Mouse (Mus musculus): ENCODE measurements at regions not wholly inside any gene's neighbourhood (a gene's known extent, or its start where the extent isn't known, plus 50 kb on each side); places are given as distances from the start of the nearest gene placed in this dataset.

DNA sequence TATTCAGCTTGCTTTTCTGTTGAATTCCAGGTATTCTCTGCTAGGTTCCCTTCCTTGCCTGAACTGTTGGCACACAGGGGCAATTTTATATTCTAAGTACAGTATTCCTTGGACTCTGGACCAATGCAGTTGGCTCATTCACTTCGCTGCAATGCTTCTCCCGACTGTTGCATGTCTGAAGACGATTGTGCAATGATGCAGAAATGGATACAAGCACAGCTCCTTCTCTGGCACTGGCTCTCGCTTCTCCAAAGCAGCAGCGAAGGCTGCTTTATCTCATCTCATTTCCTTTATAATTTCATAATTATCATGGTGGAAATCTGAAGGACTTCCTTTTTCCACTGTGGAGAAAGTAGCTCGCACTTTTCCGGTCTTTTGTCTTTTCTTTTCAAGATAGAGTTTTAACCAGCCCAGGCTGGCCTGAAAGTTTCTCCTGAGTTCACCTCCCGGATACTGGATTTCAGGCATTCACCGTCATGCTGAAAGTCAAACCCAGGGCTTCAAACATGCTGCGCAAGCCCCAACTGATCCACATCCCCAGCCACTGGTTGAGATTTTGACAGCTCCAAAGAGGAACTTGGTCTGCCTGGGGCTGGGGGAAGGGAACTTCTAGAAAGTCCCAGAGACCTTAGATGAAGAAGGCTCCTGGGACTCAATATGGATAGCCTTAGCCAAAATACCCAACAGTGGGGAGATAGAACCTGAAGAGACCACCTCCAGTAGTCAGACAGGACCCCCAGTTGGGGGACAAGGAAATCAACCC is 55.6 kb upstream of the Akirin2 start:
- DNase-seq (ENCODE audit: low spot score in 2 of 2) = no peak

GRCm38 (mm10) chr4:34498325-34498724 is 52.4 kb upstream of the Akirin2 start:
- DNase-seq (ENCODE audit: low spot score in 2 of 2) = no peak

DNA sequence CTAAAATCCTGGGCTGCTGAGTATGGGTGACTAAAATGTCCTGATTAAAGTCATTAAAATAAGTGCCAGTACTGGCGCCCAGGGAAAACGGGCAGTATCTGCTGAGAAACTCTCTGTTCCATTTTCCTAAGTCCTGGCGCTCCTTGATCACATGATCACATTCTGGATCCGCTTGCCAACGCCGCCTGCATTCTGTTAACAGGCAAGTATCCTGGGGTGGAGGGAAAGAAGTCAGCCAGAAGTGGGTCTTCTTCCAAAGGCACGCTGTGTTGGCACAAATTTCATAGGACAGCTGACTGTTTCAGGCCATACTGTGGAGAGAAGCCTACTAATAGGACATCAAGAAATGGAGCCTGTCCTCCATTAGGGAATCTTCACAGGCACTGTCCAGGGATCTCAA is 52.0 kb upstream of the Akirin2 start:
- no peak for DNase-seq (ENCODE audit: low spot score in 2 of 2)

DNA sequence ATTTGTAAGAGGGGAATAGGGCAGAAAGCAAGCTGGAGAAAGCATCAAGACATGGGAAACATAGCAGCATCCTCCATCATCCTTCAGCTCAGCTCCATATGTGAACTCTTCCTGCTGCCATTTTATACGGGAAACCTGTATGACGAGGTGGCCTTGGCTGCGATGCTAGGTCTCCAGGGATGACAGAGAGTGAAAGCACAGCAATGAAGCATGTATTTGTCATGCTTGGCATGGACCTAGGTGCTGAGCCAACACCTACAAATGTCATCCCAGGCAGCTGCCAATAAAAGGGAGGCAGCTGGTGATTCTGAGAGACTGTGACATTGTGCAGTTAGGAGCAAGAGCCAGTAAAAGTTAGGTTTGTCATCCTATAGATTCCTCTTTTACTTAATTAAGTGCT is 51.0 kb upstream of the Akirin2 start:
- no peak for DNase-seq (ENCODE audit: low spot score in 2 of 2)
